Mouse (Mus musculus) liver, embryonic 16.5 days (tissue): Measurements from ENCODE around the gene Ahcyl2. TPM values are rescaled to one million over a fixed set of nuclear protein-coding genes. Genes with fewer than 3 reads are reported as not detected.
A peak's percentile ranks its signal among the peaks of the same experiment; 100 is the strongest.

ENCODE experiments used
- ATAC-seq: fragments of 200-750 bp; cut with Nextera tagmentation; 2 replicates; pipeline ENCODE4 v1.8.0; 2017; ENCODE audit warnings: low read depth, mild to moderate bottlenecking, moderate number of reproducible peaks, moderate library complexity
- H3K27ac ChIP-seq: fragments of 300-500 bp; sonication (generic); 2 replicates; pipeline ENCODE4 v1.5.1; 2014; ENCODE audit warnings: mild to moderate bottlenecking, low read length
- H3K27me3 ChIP-seq: fragments of 300-500 bp; sonication (generic); 2 replicates; pipeline ENCODE4 v1.6.1; 2014; ENCODE audit warnings: low read depth, low read length, mixed read lengths; ENCODE audit not compliant: control insufficient read depth, insufficient read depth
- H3K36me3 ChIP-seq: fragments of 300-500 bp; sonication (generic); 2 replicates; pipeline ENCODE4 v1.6.1; 2014; ENCODE audit warnings: mild to moderate bottlenecking; ENCODE audit not compliant: control insufficient read depth, insufficient read depth
- H3K4me1 ChIP-seq: fragments of 300-500 bp; sonication (generic); 2 replicates; pipeline ENCODE4 v1.6.1; 2014; ENCODE audit warnings: low read depth, low read length, mixed read lengths; ENCODE audit not compliant: control insufficient read depth
- H3K4me2 ChIP-seq: fragments of 300-500 bp; sonication (generic); 2 replicates; pipeline ENCODE4 v1.6.1; 2014; ENCODE audit warnings: low read depth, low read length, mixed read lengths
- H3K4me3 ChIP-seq: fragments of 300-500 bp; sonication (generic); 2 replicates; pipeline ENCODE4 v1.5.1; 2014; ENCODE audit warnings: low read depth, mild to moderate bottlenecking, low read length
- H3K9ac ChIP-seq: fragments of 300-500 bp; sonication (generic); 2 replicates; pipeline ENCODE4 v1.6.1; 2014; ENCODE audit warnings: low read depth, low read length
- H3K9me3 ChIP-seq: fragments of 300-500 bp; sonication (generic); replicated peaks from 2 replicates; pipeline ENCODE4 v1.6.1; 2016; ENCODE audit warnings: low read length; ENCODE audit not compliant: control insufficient read depth
- WGBS: fragments of 180-500 bp; shearing (Covaris S2); extraction: QIAGEN DNeasy Blood & Tissue Kit; methylation state at CpG from one replicate; pipeline ENCODE4 v1.1.7; 2014; ENCODE audit not compliant: insufficient replicate concordance; 5-methylcytosine and 5-hydroxymethylcytosine counted together
- polyA plus RNA-seq: library from polyadenylated mRNA; unstranded; fragments of >200 nt; fragmentation: Nextera tagmentation; extraction: Ambion mirVana; gene quantifications from 2 replicates; pipeline ENCODE4 v1.2.1, GENCODE M21; 2015

Gene Ahcyl2
- polyA plus RNA-seq, 1 experiment from 2014 or later = 4.4 TPM

- no peaks in the 10 kb centered on the region for H3K36me3 ChIP-seq
- no peak overlapping the region for H3K9ac ChIP-seq
- no peak for ATAC-seq
- no peaks in the 10 kb centered on the region for H3K4me1 ChIP-seq
- H3K27me3 ChIP-seq = no peaks in the 10 kb centered on the region
- no peak overlapping the region for H3K4me2 ChIP-seq
- H3K27ac ChIP-seq = no peak overlapping the region
- H3K9me3 ChIP-seq = no peaks in the 10 kb centered on the region
- H3K4me3 ChIP-seq = no peak overlapping the region
- 64% methylated on average over 4 of the region's 4 CpGs for WGBS
Measured at GRCm38 (mm10) chr6:29761282-29761681, 6.5 kb upstream of the Ahcyl2 start.

DNA sequence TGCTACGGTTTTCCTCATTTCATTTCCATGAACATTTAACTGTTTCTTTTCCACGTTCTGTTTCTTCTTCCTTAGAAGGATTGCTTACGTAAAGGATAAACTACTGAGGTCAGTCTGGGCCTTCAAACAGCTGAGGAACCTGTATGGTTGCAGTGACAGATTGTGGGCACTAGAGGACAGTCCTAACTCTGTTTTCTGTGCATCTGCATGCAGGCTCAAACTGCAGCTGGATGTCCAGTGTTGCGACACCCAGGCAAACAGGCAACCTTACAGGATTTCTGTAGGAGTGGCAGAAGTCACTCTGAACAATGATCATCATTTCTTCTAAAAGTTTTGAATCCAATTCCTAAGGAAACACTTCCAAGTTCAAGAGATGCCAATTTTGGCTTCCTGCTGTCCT is 5.3 kb upstream of the Ahcyl2 start:
- Histone ChIP-seq H3K27me3 (no peaks in the 10 kb centered on the region), H3K9ac (no peak overlapping the region), H3K4me1 (no peaks in the 10 kb centered on the region), H3K27ac (no peak overlapping the region), H3K9me3 (no peaks in the 10 kb centered on the region), H3K4me3 (no peak overlapping the region), H3K4me2 (no peak overlapping the region), H3K36me3 (no peaks in the 10 kb centered on the region)
- ATAC-seq = 0 out of 2 replicates have a peak, but pooled peaks have one; percentile 46
- WGBS = 53% methylated on average over 4 of the region's 4 CpGs

GRCm38 (mm10) chr6:29766874-29767273 is 937 bp upstream of the Ahcyl2 start:
- H3K4me2 ChIP-seq = no peak overlapping the region
- ATAC-seq = no peak
- H3K4me1 ChIP-seq = peaks cover 6% of the 10 kb centered on the region
- H3K9ac ChIP-seq = no peak overlapping the region
- WGBS = 78% methylated on average over 2 of the region's 2 CpGs
- H3K27me3 ChIP-seq = no peaks in the 10 kb centered on the region
- H3K36me3 ChIP-seq = no peaks in the 10 kb centered on the region
- no peak overlapping the region for H3K4me3 ChIP-seq
- H3K9me3 ChIP-seq = no peaks in the 10 kb centered on the region
- H3K27ac ChIP-seq = no peak overlapping the region

GRCm38 (mm10) chr6:29768791-29769441 is 1.1 kb downstream of the Ahcyl2 start:
- H3K27me3 ChIP-seq = no peaks in the 10 kb centered on the region
- peaks cover 6% of the 10 kb centered on the region for H3K4me1 ChIP-seq
- H3K36me3 ChIP-seq = no peaks in the 10 kb centered on the region
- H3K4me3 ChIP-seq = peak overlapping the region; percentile 95
- ATAC-seq = peak; percentile 58
- no peaks in the 10 kb centered on the region for H3K9me3 ChIP-seq
- peak overlapping the region; percentile 81 for H3K27ac ChIP-seq
- under 1% methylated on average over 50 of the region's 50 CpGs for WGBS
- peak overlapping the region; percentile 90 for H3K9ac ChIP-seq
- peak overlapping the region; percentile 99 for H3K4me2 ChIP-seq

DNA sequence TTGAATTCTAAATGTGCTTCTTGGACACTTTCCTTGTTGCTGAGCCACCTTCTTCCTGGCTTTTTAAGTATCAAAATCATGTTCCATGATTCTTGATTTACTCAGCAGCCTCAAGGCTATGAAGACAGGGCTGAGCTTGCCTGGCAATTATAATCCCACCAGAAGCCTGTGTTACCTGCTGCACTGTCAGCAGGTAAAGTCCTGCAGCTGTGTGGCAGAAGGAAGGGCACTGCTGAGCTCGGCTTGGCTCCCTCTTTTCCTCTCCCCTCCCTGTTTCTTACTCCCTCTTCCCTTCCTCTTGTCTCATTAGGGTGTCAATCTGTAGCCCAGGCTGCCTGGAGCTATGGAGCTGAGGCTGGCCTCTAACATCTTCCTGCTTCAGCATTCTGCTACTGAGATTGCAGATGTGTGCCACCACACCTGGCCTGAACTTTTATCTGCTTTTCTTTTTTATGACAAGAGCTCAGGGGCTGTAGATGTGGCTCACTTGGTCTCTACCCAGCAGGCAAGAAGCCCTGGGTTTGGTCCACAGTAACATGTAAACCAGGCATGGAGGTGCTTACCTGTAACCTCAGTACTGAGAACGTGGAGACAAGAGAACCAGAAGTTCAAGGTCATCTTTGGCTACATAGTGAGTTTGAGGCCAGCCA is 3.0 kb downstream of the Ahcyl2 start:
- 68% methylated on average over 2 of the region's 2 CpGs for WGBS
- H3K9me3 ChIP-seq = no peaks in the 10 kb centered on the region

DNA sequence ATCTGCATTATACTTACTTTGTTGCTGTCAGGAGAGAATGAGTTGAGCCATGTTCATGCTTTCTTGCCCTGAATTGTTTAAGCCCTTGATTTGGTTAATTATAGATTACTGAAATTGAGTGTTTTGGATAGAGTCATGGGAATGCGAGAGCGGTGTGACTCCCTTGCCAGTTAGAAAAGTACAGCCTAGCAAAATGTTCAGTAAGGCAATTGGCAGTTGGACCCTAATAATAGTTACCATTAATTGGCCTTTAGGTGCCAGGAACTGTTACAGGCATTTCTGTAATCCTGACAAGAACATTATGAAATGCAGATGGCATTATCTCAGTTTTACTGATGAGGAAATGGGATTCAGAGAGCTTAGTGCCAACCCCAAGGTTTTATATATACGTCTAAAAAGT is 4.4 kb downstream of the Ahcyl2 start:
- H3K4me3 ChIP-seq = no peak overlapping the region
- H3K27me3 ChIP-seq = no peaks in the 10 kb centered on the region
- H3K9ac ChIP-seq = no peak overlapping the region
- no peaks in the 10 kb centered on the region for H3K36me3 ChIP-seq
- no peak overlapping the region for H3K4me2 ChIP-seq
- 82% methylated on average over 3 of the region's 3 CpGs for WGBS
- no peaks in the 10 kb centered on the region for H3K9me3 ChIP-seq
- H3K27ac ChIP-seq = no peak overlapping the region
- H3K4me1 ChIP-seq = peaks cover 10% of the 10 kb centered on the region
- no peak for ATAC-seq

More for the DNA sequence above, 3.0 kb downstream of the Ahcyl2 start:
- no peaks in the 10 kb centered on the region for H3K27me3 ChIP-seq
- no peak overlapping the region for H3K4me2 ChIP-seq
- H3K4me1 ChIP-seq = peaks cover 6% of the 10 kb centered on the region
- no peak overlapping the region for H3K9ac ChIP-seq
- no peak for ATAC-seq
- no peak overlapping the region for H3K27ac ChIP-seq
- no peak overlapping the region for H3K4me3 ChIP-seq
- no peaks in the 10 kb centered on the region for H3K36me3 ChIP-seq

GRCm38 (mm10) chr6:29774161-29774560 is 6.3 kb downstream of the Ahcyl2 start:
- H3K4me1 ChIP-seq = peaks cover 8% of the 10 kb centered on the region

GRCm38 (mm10) chr6:29775609-29776008 is 7.8 kb downstream of the Ahcyl2 start:
- Histone ChIP-seq H3K4me1 (peaks cover 4% of the 10 kb centered on the region), H3K36me3 (no peaks in the 10 kb centered on the region), H3K4me2 (no peak overlapping the region), H3K9ac (no peak overlapping the region), H3K9me3 (no peaks in the 10 kb centered on the region), H3K27ac (no peak overlapping the region), H3K4me3 (no peak overlapping the region), H3K27me3 (no peaks in the 10 kb centered on the region)
- WGBS = 84% methylated on average over 1 of the region's 1 CpGs
- ATAC-seq = no peak

More at GRCm38 (mm10) chr6:29774161-29774560, 6.3 kb downstream of the Ahcyl2 start:
- Histone ChIP-seq H3K36me3 (no peaks in the 10 kb centered on the region), H3K27me3 (no peaks in the 10 kb centered on the region), H3K9me3 (no peaks in the 10 kb centered on the region), H3K4me2 (no peak overlapping the region), H3K9ac (no peak overlapping the region), H3K4me3 (no peak overlapping the region), H3K27ac (no peak overlapping the region)
- ATAC-seq = no peak
- WGBS = 65% methylated on average over 1 of the region's 1 CpGs

DNA sequence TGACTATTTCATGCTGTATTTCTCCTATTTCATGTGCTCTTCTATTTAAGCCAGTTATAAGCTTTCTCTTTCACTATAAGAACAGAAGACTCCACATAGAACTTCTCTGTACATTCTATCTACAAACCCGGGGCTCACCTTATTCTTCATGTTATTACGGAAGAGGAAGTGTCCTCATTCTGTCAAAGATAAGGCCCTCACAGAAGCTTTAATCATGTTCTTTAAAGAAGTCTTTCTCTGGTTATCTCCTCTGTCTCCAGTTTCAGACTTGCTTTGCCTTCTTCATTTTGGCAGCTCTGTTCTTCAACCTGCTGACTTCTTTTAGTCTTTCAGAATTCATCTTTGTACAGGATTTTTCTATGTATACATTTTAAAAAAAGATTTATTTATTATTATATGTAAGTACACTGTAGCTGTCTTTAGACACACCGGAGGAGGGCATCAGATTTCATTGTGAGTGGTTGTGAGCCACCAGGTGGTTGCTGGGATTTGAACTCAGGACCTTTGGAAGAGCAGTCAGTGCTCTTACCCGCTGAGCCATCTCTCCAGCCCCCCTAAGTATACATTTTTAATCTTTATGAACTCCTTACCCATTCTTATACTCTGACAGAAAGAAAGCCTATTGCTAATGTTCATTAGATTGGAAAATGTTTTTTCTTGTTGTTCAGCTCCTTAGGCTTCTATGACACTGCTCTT is 8.9 kb downstream of the Ahcyl2 start:
- no peak overlapping the region for H3K9ac ChIP-seq
- H3K4me2 ChIP-seq = no peak overlapping the region
- H3K9me3 ChIP-seq = no peaks in the 10 kb centered on the region
- H3K27me3 ChIP-seq = no peaks in the 10 kb centered on the region
- ATAC-seq = no peak; the same call in 1 of the 2 replicates
- H3K4me1 ChIP-seq = peaks cover 4% of the 10 kb centered on the region
- no peaks in the 10 kb centered on the region for H3K36me3 ChIP-seq
- no peak overlapping the region for H3K27ac ChIP-seq
- WGBS = 44% methylated on average over 4 of the region's 4 CpGs
- H3K4me3 ChIP-seq = no peak overlapping the region
